Mouse (Mus musculus): Measurements from ENCODE around the gene Tsc22d1.

DNA sequence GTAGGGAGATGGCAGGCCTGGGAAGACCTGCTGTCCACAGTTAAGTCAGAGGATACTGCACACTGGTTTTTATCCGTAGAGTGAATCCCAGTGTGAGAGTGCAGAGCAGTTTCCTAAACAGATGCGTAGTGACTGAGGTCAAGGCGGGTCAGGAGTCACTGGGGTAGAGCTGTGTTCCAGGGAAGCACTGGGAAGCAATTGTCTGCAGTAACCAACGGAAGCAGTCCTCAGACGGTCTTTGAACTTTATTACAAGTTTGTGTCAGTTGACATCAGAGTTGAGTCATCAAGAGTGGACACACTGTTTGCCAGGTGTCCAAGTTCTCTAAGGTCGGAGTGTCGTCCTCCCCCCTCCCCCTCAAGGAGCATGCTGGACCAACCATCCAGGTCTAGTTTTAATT is 6.0 kb downstream of the Tsc22d1 start:
- TF ChIP-seq EP300 (IDR thresholded peaks at IDR 0.05; ENCODE audit: low read depth) (no peak), CTCF (IDR thresholded peaks at IDR 0.05; ENCODE audit: low read depth) (no peak)
